Mouse (Mus musculus): ENCODE data around the gene Themis2. TPM values are rescaled to one million over a fixed set of nuclear protein-coding genes. Genes with fewer than 3 reads are reported as not detected.

Themis2 gene
- total and polyA plus RNA-seq, 3 experiments, result 9.3 to 35.7 (median 14.2) TPM

DNA sequence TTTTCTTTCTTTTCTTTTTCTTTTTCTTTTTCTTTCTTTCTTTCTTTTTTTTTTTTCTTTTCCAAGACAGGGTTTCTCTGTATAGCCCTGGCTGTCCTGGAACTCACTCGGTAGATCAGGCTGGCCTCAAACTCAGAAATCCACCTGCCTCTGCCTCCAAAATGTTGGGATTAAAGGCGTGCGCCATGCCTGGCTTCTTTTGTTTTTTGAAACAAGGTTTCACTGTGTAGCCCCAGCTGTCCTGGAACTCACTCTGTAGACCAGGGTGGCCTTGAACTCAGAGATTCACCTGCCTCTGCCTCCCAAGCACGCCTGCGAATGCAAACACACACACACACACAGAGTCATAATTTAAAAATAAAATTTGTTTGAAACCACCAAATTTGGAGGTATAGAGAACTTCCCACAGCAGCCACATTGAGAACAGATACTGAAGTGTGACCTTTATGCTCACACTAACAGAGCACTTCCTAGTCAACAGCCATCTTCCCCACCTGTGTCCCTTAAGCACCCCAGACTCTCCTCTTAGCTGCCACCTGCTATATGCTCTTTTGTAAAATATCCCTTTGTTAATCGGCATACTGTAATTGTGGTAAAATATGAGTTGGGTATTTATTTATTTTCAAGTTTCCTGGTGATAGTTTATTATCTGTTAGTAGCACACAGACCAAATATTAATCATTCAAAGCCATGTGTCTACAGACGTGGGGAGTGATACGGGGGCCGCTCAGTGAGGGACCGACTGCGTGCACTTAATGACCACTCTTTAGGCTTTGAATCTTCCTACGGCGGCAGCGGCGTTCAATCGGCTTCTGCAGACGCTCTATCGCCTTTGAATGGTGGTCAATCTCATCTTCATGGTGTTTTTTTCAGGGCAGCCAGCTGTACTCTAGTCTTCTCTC is 5.2 kb upstream of the Themis2 start:
- DNase-seq (ENCODE audit: extremely low read depth), result no peak
- H3K4me1 ChIP-seq (ENCODE audit: control insufficient read depth in 1 of 2, insufficient read depth in 2 of 2), result peaks cover 8 to 61% of the 10 kb centered on the region in 2 experiments
- H3K9me3 ChIP-seq (replicated peaks; ENCODE audit: low read length), result no peaks in the 10 kb centered on the region
- dilution Hi-C loops (cut with MboI; ENCODE audit: extremely low pct_ligation_motif_present, extremely low pct_unique_long_range_greater_than_20kb, low sequenced_read_pairs) (no loop called here), in situ Hi-C loops (cut with MboI; ENCODE audit: low pct_ligation_motif_present, low pct_unique_long_range_greater_than_20kb, low sequenced_read_pairs) (no loop called here)
- H3K79me2 ChIP-seq (replicated peaks; ENCODE audit: control insufficient read depth, extremely low read depth, insufficient read depth, poor library complexity, severe bottlenecking), result no peaks in the 10 kb centered on the region
- no peaks in the 10 kb centered on the region for H3K36me3 ChIP-seq (replicated peaks in 1 of 2; ENCODE audit: control insufficient read depth in 1 of 2, insufficient read depth in 1 of 2, low read length in 1 of 2)
- peak overlapping the region; percentile 98 for H3K27ac ChIP-seq (ENCODE audit: insufficient read depth, low read depth)
- TF ChIP-seq MAZ (IDR thresholded peaks at IDR 0.05; ENCODE audit: low read depth, low read length), result no peak
- 0 out of 2 replicates have a peak, but pooled peaks have one; percentile 48 for TF ChIP-seq JUND (conservative IDR thresholded peaks at IDR 0.05; ENCODE audit: low read depth, low read length)
- TF ChIP-seq BHLHE40 (IDR thresholded peaks at IDR 0.05; ENCODE audit: low read depth, low read length), result peak; percentile 31; the same call in 1 of the 2 replicates
- no peak for TF ChIP-seq CHD2 (IDR thresholded peaks at IDR 0.05; ENCODE audit: low read length)
- no peak for TF ChIP-seq NELFE (IDR thresholded peaks at IDR 0.05; ENCODE audit: low read depth, low read length)
- TF ChIP-seq POLR2AphosphoS2 (IDR thresholded peaks at IDR 0.05; ENCODE audit: low read depth, low read length), result no peak
- 0 out of 2 replicates have a peak, but pooled peaks have one; percentile 17 for TF ChIP-seq TCF12 (IDR thresholded peaks at IDR 0.05; ENCODE audit: low read depth, low read length)
- no peak for TF ChIP-seq HCFC1 (IDR thresholded peaks at IDR 0.05; ENCODE audit: low read depth, low read length)
- TF ChIP-seq MEF2A (IDR thresholded peaks at IDR 0.05; ENCODE audit: borderline replicate concordance, low read depth, low read length), result no peak
- 0 out of 2 replicates have a peak, but pooled peaks have one; percentile 9 for TF ChIP-seq MAFK (IDR thresholded peaks at IDR 0.05; ENCODE audit: insufficient replicate concordance, low read length)
- TF ChIP-seq E2F4 (IDR thresholded peaks at IDR 0.05; ENCODE audit: insufficient replicate concordance, low read depth, low read length), result no peak
- no peak for TF ChIP-seq USF2 (conservative IDR thresholded peaks at IDR 0.05; ENCODE audit: low read depth, low read length)
- no peak for TF ChIP-seq TBP (conservative IDR thresholded peaks at IDR 0.05; ENCODE audit: low read depth, low read length)
- TF ChIP-seq USF1 (IDR thresholded peaks at IDR 0.05; ENCODE audit: low read depth, low read length), result no peak
- peak; percentile 39; the same call in 1 of the 2 replicates for TF ChIP-seq MYC (IDR thresholded peaks at IDR 0.05; ENCODE audit: low read depth, low read length)
- peak; percentile 30; the same call in 1 of the 2 replicates for TF ChIP-seq EP300 (IDR thresholded peaks at IDR 0.05; ENCODE audit: low read length)
- no peak for TF ChIP-seq ZKSCAN1 (IDR thresholded peaks at IDR 0.05; ENCODE audit: borderline replicate concordance, low read depth, low read length)
- no peak for TF ChIP-seq RAD21 (IDR thresholded peaks at IDR 0.05; ENCODE audit: low read depth, low read length)
- TF ChIP-seq JUN (IDR thresholded peaks at IDR 0.05; ENCODE audit: insufficient read depth, low read depth, low read length), result no peak
- TF ChIP-seq ZNF384 (IDR thresholded peaks at IDR 0.05; ENCODE audit: low read depth, low read length), result no peak
- TF ChIP-seq KAT2A (IDR thresholded peaks at IDR 0.05; ENCODE audit: insufficient replicate concordance, low read length), result no peak
- peak; percentile 64 for TF ChIP-seq ELF1 (IDR thresholded peaks at IDR 0.05; ENCODE audit: low read depth, low read length)
- peak; percentile 26; the same call in 1 of the 2 replicates for TF ChIP-seq MAX (IDR thresholded peaks at IDR 0.05; ENCODE audit: low read length)
- TF ChIP-seq ETS1 (conservative IDR thresholded peaks at IDR 0.05; ENCODE audit: low read depth, low read length), result peak; percentile 18; the same call in 1 of the 2 replicates
- no peak for TF ChIP-seq MXI1 (IDR thresholded peaks at IDR 0.05; ENCODE audit: low read depth, low read length)
- no peak for TF ChIP-seq SMC3 (IDR thresholded peaks at IDR 0.05; ENCODE audit: low read depth, low read length)
- TF ChIP-seq IRF4 (IDR thresholded peaks at IDR 0.05; ENCODE audit: low read depth, low read length), result no peak
- TF ChIP-seq GABPA (IDR thresholded peaks at IDR 0.05; ENCODE audit: insufficient replicate concordance, low read depth, low read length), result no peak
- TF ChIP-seq CTCF (conservative IDR thresholded peaks at IDR 0.05 in 1 of 2, IDR thresholded peaks at IDR 0.05 in 1 of 2; ENCODE audit: low read depth in 2 of 2, low read length in 2 of 2), result no peak
- TF ChIP-seq RCOR1 (conservative IDR thresholded peaks at IDR 0.05; ENCODE audit: low read depth, low read length), result no peak
- no peak for TF ChIP-seq ZMIZ1 (IDR thresholded peaks at IDR 0.05; ENCODE audit: low read depth, low read length)
- TF ChIP-seq UBTF (IDR thresholded peaks at IDR 0.05; ENCODE audit: low read depth, low read length), result no peak
- H3K4me2 ChIP-seq (ENCODE audit: insufficient read depth, low read depth, poor library complexity, severe bottlenecking), result peak overlapping the region; percentile 90
- peak overlapping the region; percentile 91 for H3K9ac ChIP-seq (ENCODE audit: insufficient read depth, low read depth)
- no peaks in the 10 kb centered on the region for H3K27me3 ChIP-seq (replicated peaks)
- H3K4me3 ChIP-seq (replicated peaks in 1 of 3; ENCODE audit: low read depth in 2 of 3, low read length in 2 of 3, poor library complexity in 1 of 3), result peak overlapping the region in 2 of 3 experiments; percentile 43 to 52

Data from CH12.LX (cell line).